Mouse (Mus musculus): Measurements from ENCODE around the gene Galnt17. TPM values are rescaled to one million over a fixed set of nuclear protein-coding genes. Genes with fewer than 3 reads are reported as not detected.

Galnt17 gene
- polyA plus RNA-seq (2015; fragmentation: Nextera tagmentation; extraction: Ambion mirVana): 1.1 and 1.5 TPM in 2 replicates

- Histone ChIP-seq H3K9me3 (replicated peaks) (no peaks in the 10 kb centered on the region), H3K9ac (peak within 1 kb of the TSS; percentile 48), H3K27me3 (peaks cover 23% of the 10 kb centered on the region), H3K4me1 (replicated peaks) (peaks cover 8% of the 10 kb centered on the region), H3K4me2 (peak within 1 kb of the TSS; percentile 87), H3K36me3 (no peaks in the 10 kb centered on the region), H3K27ac (peak within 1 kb of the TSS; percentile 63), H3K4me3 (peak within 1 kb of the TSS; percentile 55)
- 55% methylated on average over 3 of the region's 3 CpGs for WGBS
- ATAC-seq (replicated peaks; ENCODE audit: insufficient number of reproducible peaks, insufficient read depth, low FRiP score, low read depth): no peak
These were observed at the start of gene Galnt17 for GRCm38 (mm10) chr5:131308397-131308796. Gene Galnt17, minus strand, starts transcription at chr5:131308497.

- no peak overlapping the region for H3K27ac ChIP-seq
- H3K27me3 ChIP-seq: no peaks in the 10 kb centered on the region
- no peak overlapping the region for H3K4me2 ChIP-seq
- H3K9me3 ChIP-seq (replicated peaks): no peaks in the 10 kb centered on the region
- H3K4me1 ChIP-seq (replicated peaks): no peaks in the 10 kb centered on the region
- 82% methylated on average over 8 of the region's 8 CpGs for WGBS
- ATAC-seq (replicated peaks; ENCODE audit: insufficient number of reproducible peaks, insufficient read depth, low FRiP score, low read depth): no peak
- no peak overlapping the region for H3K9ac ChIP-seq
- H3K36me3 ChIP-seq: no peaks in the 10 kb centered on the region
- H3K4me3 ChIP-seq: no peak overlapping the region
These were observed 26.2 kb upstream of the Galnt17 start for GRCm38 (mm10) chr5:131334536-131334935.

GRCm38 (mm10) chr5:131321286-131321685, 13.0 kb upstream of the Galnt17 start:
- H3K27me3 ChIP-seq: no peaks in the 10 kb centered on the region
- H3K4me3 ChIP-seq: no peak overlapping the region
- H3K4me2 ChIP-seq: no peak overlapping the region
- H3K36me3 ChIP-seq: no peaks in the 10 kb centered on the region
- no peaks in the 10 kb centered on the region for H3K9me3 ChIP-seq (replicated peaks)
- H3K27ac ChIP-seq: no peak overlapping the region
- WGBS: 43% methylated on average over 3 of the region's 3 CpGs
- no peak overlapping the region for H3K9ac ChIP-seq
- ATAC-seq (replicated peaks; ENCODE audit: insufficient number of reproducible peaks, insufficient read depth, low FRiP score, low read depth): no peak
- no peaks in the 10 kb centered on the region for H3K4me1 ChIP-seq (replicated peaks)

- H3K9ac ChIP-seq: no peak overlapping the region
- no peaks in the 10 kb centered on the region for H3K4me1 ChIP-seq (replicated peaks)
- ATAC-seq (replicated peaks; ENCODE audit: insufficient number of reproducible peaks, insufficient read depth, low FRiP score, low read depth): no peak
- H3K4me3 ChIP-seq: no peak overlapping the region
- no peaks in the 10 kb centered on the region for H3K36me3 ChIP-seq
- no peak overlapping the region for H3K27ac ChIP-seq
- no peak overlapping the region for H3K4me2 ChIP-seq
- 47% methylated on average over 3 of the region's 3 CpGs for WGBS
- no peaks in the 10 kb centered on the region for H3K27me3 ChIP-seq
- no peaks in the 10 kb centered on the region for H3K9me3 ChIP-seq (replicated peaks)
These were observed 11.3 kb upstream of the Galnt17 start for GRCm38 (mm10) chr5:131319605-131320004.

GRCm38 (mm10) chr5:131319141-131319540, 10.8 kb upstream of the Galnt17 start:
- no peaks in the 10 kb centered on the region for H3K9me3 ChIP-seq (replicated peaks)
- no peaks in the 10 kb centered on the region for H3K4me1 ChIP-seq (replicated peaks)
- H3K9ac ChIP-seq: no peak overlapping the region
- H3K27me3 ChIP-seq: no peaks in the 10 kb centered on the region
- no peaks in the 10 kb centered on the region for H3K36me3 ChIP-seq
- no peak for ATAC-seq (replicated peaks; ENCODE audit: insufficient number of reproducible peaks, insufficient read depth, low FRiP score, low read depth)
- no peak overlapping the region for H3K27ac ChIP-seq
- H3K4me2 ChIP-seq: no peak overlapping the region
- no peak overlapping the region for H3K4me3 ChIP-seq
- WGBS: 66% methylated on average over 2 of the region's 2 CpGs

- Histone ChIP-seq H3K9me3 (replicated peaks) (no peaks in the 10 kb centered on the region), H3K27me3 (no peaks in the 10 kb centered on the region), H3K36me3 (no peaks in the 10 kb centered on the region), H3K9ac (no peak overlapping the region), H3K4me3 (no peak overlapping the region), H3K4me1 (replicated peaks) (no peaks in the 10 kb centered on the region), H3K27ac (no peak overlapping the region), H3K4me2 (no peak overlapping the region)
- no peak for ATAC-seq (replicated peaks; ENCODE audit: insufficient number of reproducible peaks, insufficient read depth, low FRiP score, low read depth)
- WGBS: 73% methylated on average over 4 of the region's 4 CpGs
These were observed 6.7 kb upstream of the Galnt17 start for GRCm38 (mm10) chr5:131315016-131315415.

GRCm38 (mm10) chr5:131307656-131308151, 593 bp downstream of the Galnt17 start:
- Histone ChIP-seq H3K4me3 (peak overlapping the region; percentile 55), H3K36me3 (no peaks in the 10 kb centered on the region), H3K27me3 (peaks cover 23% of the 10 kb centered on the region), H3K9me3 (replicated peaks) (no peaks in the 10 kb centered on the region), H3K4me2 (peak overlapping the region; percentile 87), H3K9ac (peak overlapping the region; percentile 48), H3K27ac (peak overlapping the region; percentile 63), H3K4me1 (replicated peaks) (peaks cover 8% of the 10 kb centered on the region)
- WGBS: under 1% methylated on average over 36 of the region's 36 CpGs
- ATAC-seq (replicated peaks; ENCODE audit: insufficient number of reproducible peaks, insufficient read depth, low FRiP score, low read depth): peak; percentile 84

- Histone ChIP-seq H3K27me3 (peaks cover 23% of the 10 kb centered on the region), H3K4me3 (peak overlapping the region; percentile 55), H3K9me3 (replicated peaks) (no peaks in the 10 kb centered on the region), H3K4me2 (peak overlapping the region; percentile 87), H3K36me3 (no peaks in the 10 kb centered on the region), H3K27ac (peak overlapping the region; percentile 63), H3K4me1 (replicated peaks) (peaks cover 8% of the 10 kb centered on the region), H3K9ac (peak overlapping the region; percentile 48)
- under 1% methylated on average over 64 of the region's 64 CpGs for WGBS
- ATAC-seq (replicated peaks; ENCODE audit: insufficient number of reproducible peaks, insufficient read depth, low FRiP score, low read depth): peak; percentile 58
These were observed 1.2 kb downstream of the Galnt17 start for GRCm38 (mm10) chr5:131306908-131307655.

GRCm38 (mm10) chr5:131306321-131306907, 1.9 kb downstream of the Galnt17 start:
- Histone ChIP-seq H3K4me3 (peak overlapping the region; percentile 55), H3K27ac (no peak overlapping the region), H3K4me1 (replicated peaks) (peaks cover 8% of the 10 kb centered on the region), H3K4me2 (peak overlapping the region; percentile 87), H3K36me3 (no peaks in the 10 kb centered on the region), H3K27me3 (peaks cover 23% of the 10 kb centered on the region), H3K9ac (peak overlapping the region; percentile 48; the same call in 1 of the 2 replicates), H3K9me3 (replicated peaks) (no peaks in the 10 kb centered on the region)
- ATAC-seq (replicated peaks; ENCODE audit: insufficient number of reproducible peaks, insufficient read depth, low FRiP score, low read depth): no peak
- 2% methylated on average over 39 of the region's 39 CpGs for WGBS

GRCm38 (mm10) chr5:131305223-131305622, 3.1 kb downstream of the Galnt17 start:
- H3K4me2 ChIP-seq: 0 out of 2 replicates have a peak overlapping the region, but pooled peaks have one; percentile 87
- no peaks in the 10 kb centered on the region for H3K36me3 ChIP-seq
- no peak overlapping the region for H3K4me3 ChIP-seq
- no peak for ATAC-seq (replicated peaks; ENCODE audit: insufficient number of reproducible peaks, insufficient read depth, low FRiP score, low read depth)
- 64% methylated on average over 5 of the region's 5 CpGs for WGBS
- H3K27ac ChIP-seq: no peak overlapping the region
- H3K27me3 ChIP-seq: peaks cover 23% of the 10 kb centered on the region
- H3K9me3 ChIP-seq (replicated peaks): no peaks in the 10 kb centered on the region
- no peak overlapping the region for H3K9ac ChIP-seq
- H3K4me1 ChIP-seq (replicated peaks): peaks cover 8% of the 10 kb centered on the region

GRCm38 (mm10) chr5:131301526-131301925, 6.8 kb downstream of the Galnt17 start:
- no peaks in the 10 kb centered on the region for H3K9me3 ChIP-seq (replicated peaks)
- ATAC-seq (replicated peaks; ENCODE audit: insufficient number of reproducible peaks, insufficient read depth, low FRiP score, low read depth): no peak
- H3K4me3 ChIP-seq: no peak overlapping the region
- H3K27me3 ChIP-seq: peaks cover 17% of the 10 kb centered on the region
- H3K9ac ChIP-seq: no peak overlapping the region
- H3K4me2 ChIP-seq: no peak overlapping the region
- peaks cover 6% of the 10 kb centered on the region for H3K4me1 ChIP-seq (replicated peaks)
- 86% methylated on average over 3 of the region's 3 CpGs for WGBS
- H3K36me3 ChIP-seq: no peaks in the 10 kb centered on the region
- no peak overlapping the region for H3K27ac ChIP-seq
